Mouse (Mus musculus): Measurements from ENCODE around the gene Olfr1408.

Olfr1408 gene

GRCm38 (mm10) chr1:173137274-173137673 is at the start of gene Olfr1408:
Gene Olfr1408, minus strand, starts transcription at chr1:173137374.
- no peak for DNase-seq (ENCODE audit: extremely low spot score, low read depth, low spot score)

DNA sequence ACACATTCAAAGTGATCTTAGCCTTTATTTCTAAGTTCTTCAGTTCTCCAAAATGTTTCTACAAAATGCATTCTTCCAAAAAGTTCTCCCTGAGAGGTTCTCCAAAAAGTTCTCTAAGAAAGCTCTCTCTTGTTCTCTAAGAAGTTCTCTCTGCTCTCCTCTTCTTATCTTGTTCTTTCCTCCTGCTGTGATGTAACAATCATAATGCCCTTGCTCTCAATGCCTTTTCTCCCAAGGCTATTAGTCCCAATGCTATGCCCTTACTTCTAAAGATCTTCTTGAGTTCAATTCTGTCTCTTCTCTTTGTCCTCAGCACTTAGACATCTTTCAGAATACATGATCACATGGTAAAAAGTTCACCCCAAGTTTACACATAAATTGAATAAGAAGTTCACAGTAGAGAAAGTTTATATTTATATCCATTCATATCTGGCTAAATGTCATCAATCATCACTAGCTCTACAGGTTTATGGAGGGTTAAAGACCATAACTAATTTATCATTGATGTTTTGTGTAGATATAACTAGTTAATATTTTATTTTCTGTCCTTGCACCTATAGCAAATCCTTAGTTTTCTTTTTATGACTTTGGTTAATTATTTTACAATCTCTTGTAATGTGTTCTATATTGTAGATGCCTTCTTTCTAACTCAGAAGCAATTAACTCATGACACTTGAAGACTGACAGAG is 37.1 kb upstream of the Olfr1408 start:
- DNase-seq (ENCODE audit: extremely low spot score, low read depth, low spot score): no peak
